Mouse (Mus musculus) retina, embryonic 14.5 days (tissue): ENCODE measurements at regions not wholly inside any gene's neighbourhood (a gene's known extent, or its start where the extent isn't known, plus 50 kb on each side); places are given as distances from the start of the nearest gene placed in this dataset.
A peak's percentile ranks its signal among the peaks of the same experiment; 100 is the strongest.

Experiments
- DNase-seq: peaks from one replicate; pipeline ENCODE4 v3.0.0-alpha.2; 2015; ENCODE audit warnings: low spot score

DNA sequence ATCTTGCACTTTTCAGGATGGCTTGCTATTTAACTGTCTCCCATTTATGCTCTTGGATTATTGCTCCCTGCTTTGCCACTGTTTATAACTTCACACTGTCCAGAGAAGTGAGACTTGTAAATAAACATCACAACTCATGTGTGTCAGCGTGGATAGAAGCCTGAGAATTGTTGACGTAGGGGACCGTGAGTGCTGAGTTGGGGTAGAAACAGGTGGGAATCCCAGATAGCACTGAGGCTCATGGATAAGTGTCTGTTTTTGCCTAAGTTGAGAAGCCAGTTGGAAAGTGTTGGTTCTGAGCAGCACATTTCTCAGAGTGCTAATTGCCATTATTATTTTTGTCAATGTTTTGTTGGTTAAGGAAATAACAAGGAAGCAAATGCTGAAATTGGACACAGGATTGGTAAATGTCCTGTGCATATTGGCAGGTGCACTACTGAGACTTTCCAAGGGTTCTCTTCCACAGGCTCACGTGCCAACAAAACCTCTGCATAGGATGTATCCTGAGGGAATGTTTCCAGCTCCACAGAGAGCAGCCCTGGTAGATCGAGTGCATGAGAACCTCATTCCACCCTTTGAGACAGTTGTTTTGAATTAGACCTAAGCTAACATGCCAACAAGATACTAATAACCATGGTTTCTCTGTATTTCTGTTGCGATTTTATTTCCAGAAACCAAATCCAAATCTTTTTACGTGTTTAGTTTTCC, 74.3 kb upstream of the Grb10 start:
- no peak for DNase-seq

DNA sequence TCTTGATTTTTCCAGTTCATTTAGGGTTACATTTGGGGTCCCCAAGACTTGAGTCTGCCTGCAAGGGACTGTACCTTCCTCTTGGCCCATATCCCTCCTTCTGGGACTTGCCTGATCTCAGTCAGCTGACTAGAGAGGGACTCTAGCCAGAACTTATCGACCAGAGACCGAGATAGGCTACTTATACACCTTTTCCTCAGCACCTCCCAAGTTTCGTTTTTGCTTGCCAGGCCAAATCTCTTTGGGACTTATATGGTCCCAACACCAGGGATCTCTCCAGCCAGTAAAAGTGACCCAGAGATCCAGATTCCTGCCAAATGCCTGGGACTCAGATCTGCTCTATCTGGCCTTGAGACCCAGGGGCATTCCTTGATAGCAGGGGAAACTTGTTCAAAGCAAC, 69.2 kb upstream of the Grb10 start:
- DNase-seq = no peak

DNA sequence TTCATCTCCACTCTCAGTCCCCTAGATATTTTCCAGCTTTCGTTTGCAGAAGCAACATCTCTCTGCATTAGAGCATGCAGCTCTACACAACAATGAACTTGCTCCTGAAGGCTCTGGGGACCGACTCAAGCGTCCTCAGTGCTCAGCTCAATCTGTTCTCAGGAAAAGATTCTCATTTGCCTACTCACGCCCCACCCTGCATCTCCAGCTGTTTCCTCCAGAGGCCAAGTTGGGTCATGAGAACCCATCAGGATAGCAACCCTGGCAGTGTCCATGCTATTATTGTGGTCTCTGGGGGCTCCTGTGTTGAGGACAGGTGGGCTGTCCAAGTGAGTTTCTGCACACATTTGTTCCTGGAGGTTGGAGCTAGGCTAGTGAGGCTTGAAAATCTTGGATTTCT, 52.5 kb upstream of the Grb10 start:
- peak; percentile 22 for DNase-seq

DNA sequence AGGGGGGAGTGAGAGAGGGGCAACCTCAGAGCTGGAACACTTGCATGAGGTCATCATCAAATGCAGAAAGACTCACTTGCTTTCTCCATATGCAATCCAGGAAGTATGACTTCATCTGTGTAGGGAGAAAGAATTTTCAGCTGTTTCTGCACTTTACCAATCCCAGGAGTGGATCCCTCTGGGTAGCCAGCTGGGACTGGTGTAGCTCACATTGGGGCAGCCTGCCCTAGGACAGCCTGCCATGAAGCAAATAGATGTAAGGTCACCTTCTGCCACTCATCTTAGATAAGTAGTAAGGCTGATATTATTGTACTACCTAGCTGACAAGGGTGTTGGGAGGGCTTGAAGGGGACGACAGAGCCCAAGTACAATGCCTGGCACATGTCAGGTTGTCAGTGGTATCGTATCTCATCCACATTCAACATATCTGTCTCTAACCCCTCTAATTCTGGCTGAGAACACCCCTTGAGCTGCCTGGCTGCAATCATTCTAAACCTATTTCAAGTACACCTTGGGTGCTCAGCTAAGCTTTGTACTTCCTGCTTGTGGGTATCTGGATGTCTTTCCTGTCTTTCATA, 51.4 kb upstream of the Grb10 start:
- DNase-seq = no peak
